Mouse (Mus musculus) forebrain, embryonic 16.5 days (tissue): ENCODE results near the gene Izumo4. TPM values are rescaled to one million over a fixed set of nuclear protein-coding genes. Genes with fewer than 3 reads are reported as not detected.

Experiments
- ATAC-seq: fragments of 200-750 bp; cut with Nextera tagmentation; 2 replicates; pipeline ENCODE4 v1.8.0; 2017; ENCODE audit warnings: mild to moderate bottlenecking, moderate library complexity
- H3K27ac ChIP-seq: fragments of 300-500 bp; sonication (generic); 2 replicates; pipeline ENCODE4 v1.5.1; 2014; ENCODE audit warnings: low read length, control low read depth
- H3K27me3 ChIP-seq: fragments of 300-500 bp; sonication (generic); replicated peaks from 2 replicates; pipeline ENCODE4 v1.6.1; 2014; ENCODE audit warnings: low read length; ENCODE audit not compliant: control insufficient read depth, insufficient read depth
- H3K36me3 ChIP-seq: fragments of 300-500 bp; sonication (generic); 2 replicates; pipeline ENCODE4 v1.6.1; 2014; ENCODE audit not compliant: control insufficient read depth, insufficient read depth
- H3K4me1 ChIP-seq: fragments of 300-500 bp; sonication (generic); replicated peaks from 2 replicates; pipeline ENCODE4 v1.6.1; 2014; ENCODE audit warnings: low read length; ENCODE audit not compliant: control insufficient read depth, insufficient read depth
- H3K4me2 ChIP-seq: fragments of 300-500 bp; sonication (generic); 2 replicates; pipeline ENCODE4 v1.6.1; 2014; ENCODE audit warnings: mild to moderate bottlenecking, low read length, control low read depth
- H3K4me3 ChIP-seq: fragments of 300-500 bp; sonication (generic); replicated peaks from 2 replicates; pipeline ENCODE4 v1.5.1; 2014; ENCODE audit warnings: mild to moderate bottlenecking, low read length, control low read depth
- H3K9ac ChIP-seq: fragments of 300-500 bp; sonication (generic); replicated peaks from 2 replicates; pipeline ENCODE4 v1.6.1; 2014; ENCODE audit warnings: low read depth, low read length, control low read depth
- H3K9me3 ChIP-seq: fragments of 300-500 bp; sonication (generic); 2 replicates; pipeline ENCODE4 v1.6.1; 2016; ENCODE audit warnings: low read length; ENCODE audit not compliant: control insufficient read depth
- WGBS: fragments of 180-500 bp; shearing (Covaris S2); extraction: QIAGEN DNeasy Blood & Tissue Kit; methylation state at CpG from one replicate; pipeline ENCODE4 v1.1.7; 2014; 5-methylcytosine and 5-hydroxymethylcytosine counted together
- polyA plus RNA-seq: library from polyadenylated mRNA; unstranded; fragments of >200 nt; fragmentation: Nextera tagmentation; extraction: Ambion mirVana; gene quantifications from 2 replicates; pipeline ENCODE4 v1.2.1, GENCODE M21; 2015

Izumo4 gene
- polyA plus RNA-seq, 1 experiment from 2014 or later: 44.1 TPM

GRCm38 (mm10) chr10:80754594-80755290, 52.8 kb downstream of the Izumo4 start, which contains the start of gene Dot1l:
TSS of gene Dot1l (plus strand) at chr10:80755206.
- H3K27me3 ChIP-seq: no peaks in the 10 kb centered on the region
- peak within 1 kb of the TSS; percentile 84 for H3K27ac ChIP-seq
- peaks cover 46% of the 10 kb centered on the region for H3K4me1 ChIP-seq
- H3K36me3 ChIP-seq: no peaks in the 10 kb centered on the region
- under 1% methylated on average over 53 of the region's 57 CpGs for WGBS
- H3K9me3 ChIP-seq: no peaks in the 10 kb centered on the region
- peak within 1 kb of the TSS; percentile 95 for H3K4me3 ChIP-seq
- peak within 1 kb of the TSS; percentile 97 for H3K4me2 ChIP-seq
- ATAC-seq: peak; percentile 93
- H3K9ac ChIP-seq: peak within 1 kb of the TSS; percentile 95

Other genes with a start within 250 kb of the Izumo4 start
- gene Onecut3, start 207.3 kb upstream of the Izumo4 start, polyA plus RNA-seq: 0.07 and 0.46 TPM in 2 replicates
- gene Atp8b3, start 163.1 kb upstream of the Izumo4 start, polyA plus RNA-seq: 0.16 and 0.23 TPM in 2 replicates
- 28.1 and 30.3 TPM in 2 replicates for gene Rexo1, start 140.6 kb upstream of the Izumo4 start, polyA plus RNA-seq
- gene Klf16, start 124.9 kb upstream of the Izumo4 start, polyA plus RNA-seq: 9.2 and 10.1 TPM in 2 replicates
- gene Abhd17a, start 111.8 kb upstream of the Izumo4 start, polyA plus RNA-seq: 92.2 and 93.1 TPM in 2 replicates
- 69.9 and 77.2 TPM in 2 replicates for gene Scamp4, start 99.3 kb upstream of the Izumo4 start, polyA plus RNA-seq
- 6.4 and 6.7 TPM in 2 replicates for gene Adat3, start 99.3 kb upstream of the Izumo4 start, polyA plus RNA-seq
- gene Gm49322, start 96.2 kb upstream of the Izumo4 start, polyA plus RNA-seq: 3.1 and 4.1 TPM in 2 replicates
- gene Csnk1g2, start 79.3 kb upstream of the Izumo4 start, polyA plus RNA-seq: 91.3 and 96.9 TPM in 2 replicates
- 75.2 and 79.7 TPM in 2 replicates for gene Btbd2, start 45.1 kb upstream of the Izumo4 start, polyA plus RNA-seq
- 57.1 and 61.2 TPM in 2 replicates for gene Mknk2, start 24.1 kb upstream of the Izumo4 start, polyA plus RNA-seq
- gene Mob3a, start 207 bp upstream of the Izumo4 start, polyA plus RNA-seq: 56.9 and 59.4 TPM in 2 replicates
- 101 and 102 TPM in 2 replicates for gene Ap3d1, start 40.1 kb downstream of the Izumo4 start, polyA plus RNA-seq
- 17.4 and 22.5 TPM in 2 replicates for gene Dot1l, start 53.0 kb downstream of the Izumo4 start, polyA plus RNA-seq
- 62.6 and 65.1 TPM in 2 replicates for gene Sf3a2, start 96.0 kb downstream of the Izumo4 start, polyA plus RNA-seq
- gene Plekhj1, start 96.4 kb downstream of the Izumo4 start, polyA plus RNA-seq: 129 and 143 TPM in 2 replicates
- 0.15 TPM in 1 of 2 replicates, not detected in the other for gene Amh, start 103.1 kb downstream of the Izumo4 start, polyA plus RNA-seq
- gene Jsrp1, start 111.3 kb downstream of the Izumo4 start, polyA plus RNA-seq: not detected in 2 replicates
- 1,342 and 1,351 TPM in 2 replicates for gene Oaz1, start 124.5 kb downstream of the Izumo4 start, polyA plus RNA-seq
- gene Lingo3, start 141.9 kb downstream of the Izumo4 start, polyA plus RNA-seq: 6.0 and 9.3 TPM in 2 replicates
- 223 and 228 TPM in 2 replicates for gene Lsm7, start 153.0 kb downstream of the Izumo4 start, polyA plus RNA-seq
- 64.9 and 78.6 TPM in 2 replicates for gene Sppl2b, start 153.1 kb downstream of the Izumo4 start, polyA plus RNA-seq
- 0.24 and 0.25 TPM in 2 replicates for gene Tmprss9, start 169.7 kb downstream of the Izumo4 start, polyA plus RNA-seq
- gene Timm13, start 198.8 kb downstream of the Izumo4 start, polyA plus RNA-seq: 298 and 299 TPM in 2 replicates
- 53.2 and 59.8 TPM in 2 replicates for gene Lmnb2, start 216.1 kb downstream of the Izumo4 start, polyA plus RNA-seq
- gene Gadd45b, start 227.9 kb downstream of the Izumo4 start, polyA plus RNA-seq: 5.8 and 7.0 TPM in 2 replicates